Comparison of ENCODE assay signal across 29 mouse cellular contexts in the genomic region with DNA sequence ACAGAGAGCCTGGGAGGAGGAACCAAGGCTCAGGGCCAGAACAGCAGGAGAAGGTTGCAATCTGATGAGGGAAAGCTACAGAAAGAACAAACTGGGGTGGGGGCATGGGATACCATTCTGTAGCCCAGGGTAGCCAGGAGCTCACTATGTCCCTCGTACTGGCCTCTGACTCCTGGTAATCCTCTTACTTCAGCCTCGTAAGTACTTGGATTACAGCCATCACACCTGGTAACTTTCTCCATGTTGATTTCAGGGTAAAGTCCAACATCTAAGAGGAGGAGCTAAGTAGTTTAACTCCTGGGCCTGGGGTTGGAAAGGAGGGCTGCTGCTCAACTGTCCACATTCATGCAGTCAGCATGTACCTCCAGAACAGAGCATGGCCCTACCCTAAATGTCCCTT.
DNase-seq lines count a peak whose midpoint lies in the region; ATAC-seq and TF ChIP-seq lines count a peak whose summit lies in the region.
"Had no signal": no experiment of that assay in that cellular context is flagged by ENCODE, and none has a peak within 500 bp of the region (broad histone marks: within the 10 kb centered on the region; RNA-seq: fewer than 3 reads in every experiment).

No protein-coding gene starts in this region.

- ATAC-seq in kidney, embryonic 15.5 days (replicated peaks; ENCODE audit: low FRiP score): no peak
- ATAC-seq in frontal cortex, adult (ENCODE audit: low TSS enrichment): no peak
- ATAC-seq: CD4-positive, CD25-positive, alpha-beta regulatory T cell, adult 4 months; forebrain, embryonic 15.5 days had no signal

- H3K9ac ChIP-seq in kidney, embryonic 15.5 days: no peak overlapping the region
- H3K9ac ChIP-seq: embryonic facial prominence, embryonic 13.5 days; forebrain, embryonic 12.5 days; forebrain, embryonic 15.5 days; heart, embryonic 12.5 days; heart, embryonic 15.5 days; hindbrain, embryonic 14.5 days had no signal

- TF ChIP-seq CTCF in small intestine, adult 2 months (IDR thresholded peaks at IDR 0.05; ENCODE audit: extremely low read depth, insufficient read length, insufficient replicate concordance, low read depth, low read length): no peak

- DNase-seq in kidney, adult 18-20 months: peak; percentile 36
- DNase-seq in kidney, postnatal 10 days: no peak
- peak; percentile 75 for DNase-seq in kidney, adult 9 months
- peak; percentile 41 to 48 for DNase-seq in kidney, postnatal 25 days
- DNase-seq in frontal cortex, postnatal 14 days (ENCODE audit: low spot score in 2 of 2): no peak
- DNase-seq: adrenal gland, adult 8-10 months; adrenal gland, postnatal 25 days; cerebellum, adult 11-12 months; cerebellum, adult 8-10 months; cerebellum, postnatal 10 days; cerebellum, postnatal 36 days; embryo, embryonic 11 days; gastrocnemius, adult 2 months; gastrocnemius, postnatal 14 days; heart, adult 11 months; heart, postnatal 10 days; heart, postnatal 4 days had no signal

- peaks cover 7% of the 10 kb centered on the region for H3K4me1 ChIP-seq in kidney, embryonic 15.5 days
- H3K4me1 ChIP-seq in small intestine, adult 2 months (ENCODE audit: control insufficient read depth, insufficient read depth, insufficient read length, low read length): peaks cover 26% of the 10 kb centered on the region; the same call in 1 of the 2 replicates
- H3K4me1 ChIP-seq: forebrain, embryonic 12.5 days; forebrain, embryonic 15.5 days had no signal

- no peak overlapping the region for H3K27ac ChIP-seq in kidney, embryonic 15.5 days
- peak overlapping the region; percentile 29 for H3K27ac ChIP-seq in small intestine, adult 2 months (ENCODE audit: insufficient read depth, low read depth, low read length)
- H3K27ac ChIP-seq: embryonic facial prominence, embryonic 10.5 days; embryonic facial prominence, embryonic 13.5 days; forebrain, embryonic 12.5 days; forebrain, embryonic 15.5 days; gastrocnemius, adult 2 months; heart, embryonic 15.5 days; hindbrain, embryonic 14.5 days had no signal

- no peaks in the 10 kb centered on the region for H3K27me3 ChIP-seq in kidney, embryonic 15.5 days
- no peaks in the 10 kb centered on the region for H3K27me3 ChIP-seq in small intestine, adult 2 months (ENCODE audit: control insufficient read depth, insufficient read depth, low read length)
- H3K27me3 ChIP-seq: embryonic facial prominence, embryonic 13.5 days; forebrain, embryonic 12.5 days; forebrain, embryonic 15.5 days; heart, embryonic 12.5 days; heart, embryonic 15.5 days had no signal

- peaks cover 4% of the 10 kb centered on the region; the same call in 1 of the 2 replicates for H3K9me3 ChIP-seq in kidney, embryonic 15.5 days (replicated peaks)
- H3K9me3 ChIP-seq: embryonic facial prominence, embryonic 10.5 days; embryonic facial prominence, embryonic 13.5 days; forebrain, embryonic 12.5 days; forebrain, embryonic 15.5 days had no signal

- no peaks in the 10 kb centered on the region for H3K36me3 ChIP-seq in kidney, embryonic 15.5 days
- no peaks in the 10 kb centered on the region for H3K36me3 ChIP-seq in small intestine, adult 2 months (ENCODE audit: control insufficient read depth, insufficient read depth, low read length)
- H3K36me3 ChIP-seq: embryonic facial prominence, embryonic 10.5 days; embryonic facial prominence, embryonic 13.5 days; forebrain, embryonic 12.5 days; forebrain, embryonic 15.5 days; heart, embryonic 12.5 days; heart, embryonic 15.5 days had no signal

- H3K4me3 ChIP-seq in kidney, embryonic 15.5 days (replicated peaks): no peak overlapping the region
- H3K4me3 ChIP-seq in small intestine, adult 2 months (ENCODE audit: low read depth, low read length): no peak overlapping the region
- H3K4me3 ChIP-seq: embryonic facial prominence, embryonic 10.5 days; embryonic facial prominence, embryonic 13.5 days; erythroblast, embryonic 14.5 days; forebrain, embryonic 12.5 days; forebrain, embryonic 15.5 days; gastrocnemius, adult 2 months; heart, embryonic 12.5 days; heart, embryonic 15.5 days had no signal

- WGBS in kidney, embryonic 15.5 days: 85% methylated on average over 2 of the region's 2 CpGs
- WGBS in small intestine, adult 2 months: 24% methylated on average over 2 of the region's 2 CpGs

- no peak overlapping the region for H3K4me2 ChIP-seq in kidney, embryonic 15.5 days
- H3K4me2 ChIP-seq: embryonic facial prominence, embryonic 13.5 days; forebrain, embryonic 12.5 days; forebrain, embryonic 15.5 days; heart, embryonic 12.5 days; heart, embryonic 15.5 days; hindbrain, embryonic 14.5 days had no signal

- TF ChIP-seq POLR2A in small intestine, adult 2 months (IDR thresholded peaks at IDR 0.05; ENCODE audit: low read depth, low read length): no peak

Comparison
In these comparisons a context has a peak if more than half of its experiments do, and no peak if none do; other contexts are left out.
1. DNase-seq: peak in kidney, adult 18-20 months (single experiment), kidney, adult 9 months (single experiment) and kidney, postnatal 25 days (2 of 2); none in kidney, postnatal 10 days (single experiment) and frontal cortex, postnatal 14 days (0 of 2).